Mouse (Mus musculus) liver, embryonic 13.5 days (tissue): ENCODE results near the gene Fgfr1op. TPM values are rescaled to one million over a fixed set of nuclear protein-coding genes. Genes with fewer than 3 reads are reported as not detected.
"Not testable (repeated sequence)": the region's sequence is repeated elsewhere in the genome, so short reads cannot be mapped to it uniquely, and the experiment has no call there.

Experiments
- ATAC-seq: fragments of 200-750 bp; cut with Nextera tagmentation; 2 replicates; pipeline ENCODE4 v1.8.0; 2017; ENCODE audit warnings: low read depth, mild to moderate bottlenecking, moderate number of reproducible peaks, moderate library complexity
- DNase-seq: peaks from one replicate; pipeline ENCODE4 v3.0.0; 2022
- H3K27ac ChIP-seq: fragments of 300-500 bp; sonication (generic); 2 replicates; pipeline ENCODE4 v1.5.1; 2015; ENCODE audit warnings: moderate library complexity, mild to moderate bottlenecking, inconsistent platforms
- H3K27me3 ChIP-seq: fragments of 300-500 bp; sonication (generic); 2 replicates; pipeline ENCODE4 v1.6.1; 2015; ENCODE audit warnings: mild to moderate bottlenecking, inconsistent platforms
- H3K36me3 ChIP-seq: fragments of 300-500 bp; sonication (generic); 2 replicates; pipeline ENCODE4 v1.6.1; 2015; ENCODE audit warnings: mild to moderate bottlenecking, inconsistent platforms
- H3K4me1 ChIP-seq: fragments of 300-500 bp; sonication (generic); replicated peaks from 2 replicates; pipeline ENCODE4 v1.6.1; 2015; ENCODE audit warnings: inconsistent platforms
- H3K4me2 ChIP-seq: fragments of 300-500 bp; sonication (generic); 2 replicates; pipeline ENCODE4 v1.6.1; 2015; ENCODE audit warnings: inconsistent platforms, mild to moderate bottlenecking, moderate library complexity
- H3K4me3 ChIP-seq: fragments of 300-500 bp; sonication (generic); replicated peaks from 2 replicates; pipeline ENCODE4 v1.5.1; 2015; ENCODE audit warnings: mild to moderate bottlenecking, inconsistent platforms
- H3K9ac ChIP-seq: fragments of 300-500 bp; sonication (generic); 2 replicates; pipeline ENCODE4 v1.6.1; 2015; ENCODE audit warnings: mild to moderate bottlenecking, inconsistent platforms
- H3K9me3 ChIP-seq: fragments of 300-500 bp; sonication (generic); replicated peaks from 2 replicates; pipeline ENCODE4 v1.6.1; 2016; ENCODE audit warnings: inconsistent platforms
- WGBS: fragments of 180-500 bp; shearing (Covaris S2); methylation state at CpG from one replicate; pipeline ENCODE4 v1.1.7; 2015; ENCODE audit not compliant: insufficient replicate concordance; 5-methylcytosine and 5-hydroxymethylcytosine counted together
- polyA plus RNA-seq: library from polyadenylated mRNA; unstranded; fragments of >200 nt; fragmentation: Nextera tagmentation; extraction: Ambion mirVana; gene quantifications from 2 replicates; pipeline ENCODE4 v1.2.1, GENCODE M21; 2015

The Fgfr1op gene
- polyA plus RNA-seq, result 13.4 and 17.4 TPM in 2 replicates

DNA sequence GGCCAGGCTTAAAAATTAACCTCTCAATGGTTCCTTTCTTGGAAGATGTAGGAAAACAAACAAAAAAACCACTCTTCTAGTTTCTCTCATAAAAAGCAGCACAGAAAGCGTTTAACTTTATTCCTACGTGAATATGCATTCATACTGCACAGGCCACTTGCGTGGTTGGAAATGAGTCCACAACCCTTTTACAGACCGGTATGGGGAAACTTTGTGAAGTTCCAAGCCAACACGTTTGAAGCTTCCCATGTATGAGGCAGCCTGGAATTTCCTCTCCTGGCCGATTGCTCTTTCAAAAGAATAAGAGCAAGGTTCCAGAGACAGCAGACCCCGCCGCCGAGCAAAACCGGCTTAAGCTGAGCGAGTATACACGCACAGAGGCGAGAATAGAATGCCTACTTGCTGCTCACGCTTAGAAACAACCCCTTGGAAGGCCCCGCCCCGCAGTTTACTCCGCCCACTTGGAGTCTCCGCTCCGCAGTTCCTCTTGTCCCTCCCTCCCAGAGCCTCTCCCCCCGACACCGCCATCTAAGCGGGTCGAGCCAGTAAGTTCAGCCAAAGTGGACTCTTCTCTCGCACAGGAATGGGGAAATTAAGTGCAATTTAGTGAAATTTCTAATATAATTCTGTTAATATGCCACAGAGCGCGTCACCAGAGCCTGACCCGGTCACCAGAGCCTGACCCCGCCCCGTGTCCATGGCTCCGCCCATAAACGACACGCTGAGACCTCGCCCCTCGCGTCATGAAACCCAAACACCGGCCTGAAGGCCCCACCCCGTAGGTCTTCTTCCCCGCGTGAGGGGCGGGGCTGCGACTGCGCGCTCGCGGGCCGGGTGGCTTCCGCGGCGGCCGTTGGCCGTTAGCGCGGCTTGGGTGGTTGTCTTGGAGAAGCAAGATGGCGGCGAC lies at the start of gene Fgfr1op:
TSS of gene Fgfr1op (plus strand) at position 801 of the 907 bp plus-strand sequence.
- WGBS, result 2% methylated on average over 14 of the region's 55 CpGs
- H3K4me1 ChIP-seq, H3K27me3 ChIP-seq, H3K9me3 ChIP-seq, H3K36me3 ChIP-seq: not testable (repeated sequence)
- peak within 1 kb of the TSS; percentile 69 for H3K4me3 ChIP-seq
- peak within 1 kb of the TSS; percentile 57 for H3K4me2 ChIP-seq
- peak; percentile 66 for DNase-seq
- peak; percentile 97 for ATAC-seq
- H3K27ac ChIP-seq, result peak within 1 kb of the TSS; percentile 63
- H3K9ac ChIP-seq, result peak within 1 kb of the TSS; percentile 78

DNA sequence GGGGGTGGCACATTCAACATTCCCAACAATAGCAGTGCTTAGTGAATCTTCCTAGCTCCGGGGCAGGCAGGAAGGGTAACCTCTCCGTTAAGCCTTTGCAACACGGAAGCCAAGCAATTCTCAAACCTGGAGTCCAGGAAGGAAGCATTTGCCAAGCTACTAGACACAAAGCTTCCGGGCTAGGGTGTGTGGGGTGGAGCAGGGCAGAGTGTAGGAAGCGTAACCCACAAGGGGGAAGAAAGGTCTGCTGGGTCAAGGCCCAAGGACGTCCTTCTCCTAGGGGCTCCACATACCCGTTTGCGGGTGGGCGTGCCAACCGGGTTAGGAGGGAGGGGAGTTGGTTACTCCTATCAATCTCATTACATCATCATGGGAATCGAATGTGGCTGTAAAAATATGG lies 48.9 kb upstream of the Fgfr1op start:
- DNase-seq, H3K4me3 ChIP-seq, H3K27me3 ChIP-seq, ATAC-seq, H3K27ac ChIP-seq, H3K9me3 ChIP-seq, H3K4me1 ChIP-seq, H3K36me3 ChIP-seq, H3K4me2 ChIP-seq, H3K9ac ChIP-seq: not testable (repeated sequence)
- 16% methylated on average over 8 of the region's 11 CpGs for WGBS

DNA sequence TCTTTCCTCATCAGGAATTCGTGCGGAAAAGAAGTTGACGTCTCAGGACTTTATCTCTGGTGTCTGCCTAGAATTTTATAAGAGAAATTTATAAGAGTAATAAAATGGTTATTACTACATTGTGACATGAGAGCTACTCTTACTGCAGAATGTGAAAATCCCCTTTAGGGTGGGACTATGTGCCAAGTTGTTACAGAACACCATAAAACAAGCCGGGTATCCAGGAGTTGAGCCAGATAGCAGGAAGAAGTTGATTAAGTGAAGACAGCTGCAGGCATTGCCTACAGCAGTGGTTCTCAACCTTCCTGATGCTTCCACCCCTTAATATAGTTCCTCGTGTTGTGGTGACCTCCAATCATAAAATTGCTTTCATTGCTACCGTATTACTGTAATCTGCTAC lies 48.4 kb upstream of the Fgfr1op start:
- not testable (repeated sequence) for H3K4me3 ChIP-seq, ATAC-seq

DNA sequence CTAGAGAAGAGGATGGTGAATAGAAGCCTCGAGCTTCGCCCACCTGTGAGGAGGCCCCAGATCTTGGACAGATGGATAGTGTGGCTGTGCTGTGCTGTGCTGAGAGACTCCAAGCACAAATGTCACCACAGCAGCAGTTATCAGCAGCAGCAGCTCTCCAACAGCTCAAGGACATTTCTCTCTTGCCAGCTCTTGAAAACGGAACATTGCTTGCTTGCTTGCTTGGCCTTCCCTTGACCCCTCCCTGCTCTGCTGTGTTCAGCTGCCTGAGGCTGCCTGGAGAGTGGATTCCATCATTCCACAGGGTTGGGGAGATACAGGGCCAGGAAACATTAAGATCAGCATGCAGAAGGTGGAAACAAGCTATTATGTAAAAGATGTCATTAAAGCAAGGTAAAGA lies 42.3 kb upstream of the Fgfr1op start:
- H3K4me1 ChIP-seq, H3K9ac ChIP-seq, H3K9me3 ChIP-seq, H3K36me3 ChIP-seq, DNase-seq, H3K27me3 ChIP-seq, H3K4me2 ChIP-seq, H3K27ac ChIP-seq, ATAC-seq, H3K4me3 ChIP-seq: not testable (repeated sequence)
- WGBS, result no CpG with 5 or more reads among the region's 3 CpGs

More for the DNA sequence above, 48.4 kb upstream of the Fgfr1op start:
- H3K27me3 ChIP-seq, H3K4me2 ChIP-seq, H3K4me1 ChIP-seq, H3K9ac ChIP-seq, H3K9me3 ChIP-seq, H3K36me3 ChIP-seq, DNase-seq, H3K27ac ChIP-seq: not testable (repeated sequence)
- no CpG with 5 or more reads among the region's 6 CpGs for WGBS

DNA sequence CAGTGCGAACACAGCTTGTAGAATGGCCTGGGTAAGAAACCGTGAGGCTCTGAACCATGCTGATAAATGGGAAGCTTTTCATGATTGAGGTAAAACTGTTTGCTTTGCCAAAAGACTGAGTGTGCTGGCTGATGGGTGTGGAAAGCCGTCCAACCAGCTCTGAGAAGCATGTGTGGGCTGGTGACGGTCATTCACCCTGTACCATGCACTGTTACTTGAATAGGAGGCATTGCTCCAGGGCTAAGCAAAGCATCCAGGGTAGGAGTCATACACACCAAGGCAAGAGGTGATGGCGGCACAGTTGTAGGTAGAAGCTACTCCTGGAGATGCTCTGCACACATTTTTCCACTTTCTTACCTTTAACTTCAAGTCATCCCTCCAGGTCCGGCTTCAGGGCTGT lies 40.7 kb upstream of the Fgfr1op start:
- ATAC-seq, H3K27ac ChIP-seq: not testable (repeated sequence)
- WGBS, result 84% methylated on average over 2 of the region's 6 CpGs

DNA sequence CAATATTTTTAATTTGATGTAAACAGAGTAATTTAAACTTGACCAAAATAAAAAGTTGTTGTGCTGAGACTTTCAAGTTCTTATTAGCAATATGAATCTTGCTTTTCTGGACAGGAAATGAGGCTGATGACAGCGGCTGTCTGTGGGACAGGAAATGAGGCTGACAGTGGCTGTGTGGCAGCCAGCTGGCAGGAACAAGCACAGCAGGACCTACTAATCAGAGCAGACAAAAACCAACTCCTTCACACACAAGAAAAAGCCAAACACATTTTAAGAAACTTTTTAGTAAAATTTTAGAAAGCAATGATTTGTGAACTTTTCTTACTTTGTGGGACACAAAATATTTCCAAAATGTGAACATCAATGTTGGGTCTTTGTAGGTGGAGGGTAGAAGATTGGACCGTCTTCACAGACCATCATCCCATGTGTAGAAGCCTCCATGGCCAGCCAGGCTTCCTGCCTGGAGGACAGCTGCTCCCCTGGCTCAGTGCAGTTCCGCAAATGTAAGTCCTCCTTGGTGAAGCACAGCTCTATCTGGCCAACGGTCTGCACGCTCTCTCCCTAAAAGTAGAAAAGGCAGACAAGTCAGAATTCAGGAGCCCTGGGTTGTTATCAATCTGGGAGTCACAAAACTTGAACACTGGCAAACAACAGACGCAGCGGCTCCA lies 36.8 kb upstream of the Fgfr1op start:
- H3K4me3 ChIP-seq, H3K9me3 ChIP-seq, H3K4me1 ChIP-seq, H3K27me3 ChIP-seq, H3K4me2 ChIP-seq, H3K27ac ChIP-seq, H3K9ac ChIP-seq, H3K36me3 ChIP-seq, DNase-seq, ATAC-seq: not testable (repeated sequence)
- 80% methylated on average over 1 of the region's 7 CpGs for WGBS

More for the DNA sequence above, 40.7 kb upstream of the Fgfr1op start:
- H3K4me3 ChIP-seq, H3K4me1 ChIP-seq, DNase-seq, H3K9ac ChIP-seq, H3K9me3 ChIP-seq, H3K36me3 ChIP-seq, H3K27me3 ChIP-seq, H3K4me2 ChIP-seq: not testable (repeated sequence)

DNA sequence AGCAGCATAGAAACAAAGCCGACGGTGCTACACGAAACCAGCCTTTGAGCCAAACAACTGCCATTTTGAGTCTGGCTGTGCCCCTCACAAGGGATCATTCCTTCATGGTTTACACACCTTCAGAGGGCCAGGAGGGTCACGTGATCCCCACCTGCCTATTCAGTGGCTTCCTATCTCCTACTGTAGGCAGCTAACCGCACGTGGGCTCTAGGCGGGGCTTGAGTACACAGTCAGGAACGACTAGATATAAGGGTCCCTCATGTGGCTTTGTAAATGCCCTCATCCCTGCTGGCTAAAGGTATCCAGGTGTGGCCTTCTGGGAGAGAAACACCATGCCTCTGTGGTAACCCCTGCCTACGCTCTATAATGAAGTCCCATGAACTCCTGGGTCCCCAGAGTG lies 35.7 kb upstream of the Fgfr1op start:
- H3K36me3 ChIP-seq, H3K4me2 ChIP-seq, ATAC-seq, H3K27ac ChIP-seq, H3K9ac ChIP-seq, DNase-seq, H3K9me3 ChIP-seq, H3K4me3 ChIP-seq, H3K4me1 ChIP-seq, H3K27me3 ChIP-seq: not testable (repeated sequence)
- 79% methylated on average over 9 of the region's 9 CpGs for WGBS

DNA sequence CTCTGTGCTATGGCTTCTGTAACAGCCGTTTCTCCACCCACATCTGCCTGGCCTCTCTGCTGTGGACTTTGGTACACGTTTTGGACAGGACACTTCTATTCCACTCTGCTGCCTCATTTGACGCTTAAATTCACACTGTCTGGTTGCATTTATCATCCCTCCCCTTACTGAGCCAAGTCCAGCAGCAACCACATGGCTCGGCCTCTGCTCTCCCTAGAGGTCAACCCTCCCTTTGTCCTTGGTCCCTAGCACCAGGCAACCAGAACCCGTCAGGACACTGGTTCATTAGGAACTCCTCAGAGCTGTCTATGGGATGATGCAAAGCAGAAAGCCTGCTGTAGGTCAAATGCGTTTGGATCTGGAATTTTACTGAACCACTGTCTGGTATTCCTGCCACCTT lies 34.5 kb upstream of the Fgfr1op start:
- not testable (repeated sequence) for ATAC-seq, H3K27ac ChIP-seq, H3K27me3 ChIP-seq, H3K4me3 ChIP-seq, H3K9ac ChIP-seq, H3K9me3 ChIP-seq, H3K36me3 ChIP-seq, H3K4me2 ChIP-seq, H3K4me1 ChIP-seq, DNase-seq
- WGBS, result no CpG with 5 or more reads among the region's 6 CpGs

DNA sequence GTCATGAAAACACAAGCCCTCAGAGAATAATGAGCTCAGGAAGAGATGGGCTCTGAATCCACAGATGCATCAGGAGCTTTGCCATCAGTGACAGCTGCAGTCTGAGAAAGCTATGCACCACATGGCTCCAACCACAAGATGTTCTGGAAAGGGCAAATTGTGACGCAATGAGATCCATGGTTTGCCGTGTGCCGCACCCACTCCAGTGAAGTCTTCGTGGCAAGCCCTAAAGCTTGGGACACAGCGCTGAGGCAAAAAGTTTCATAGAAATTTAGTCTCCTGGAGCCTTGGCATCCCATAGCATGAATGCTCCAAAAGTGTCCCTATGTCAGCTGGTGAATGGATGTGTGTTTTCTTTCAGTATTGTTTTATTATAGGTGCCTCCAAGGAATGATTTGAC lies 27.2 kb upstream of the Fgfr1op start:
- ATAC-seq, H3K9ac ChIP-seq, DNase-seq, H3K27me3 ChIP-seq, H3K9me3 ChIP-seq, H3K4me1 ChIP-seq, H3K36me3 ChIP-seq, H3K4me3 ChIP-seq, H3K27ac ChIP-seq, H3K4me2 ChIP-seq: not testable (repeated sequence)
- WGBS, result 83% methylated on average over 5 of the region's 5 CpGs

DNA sequence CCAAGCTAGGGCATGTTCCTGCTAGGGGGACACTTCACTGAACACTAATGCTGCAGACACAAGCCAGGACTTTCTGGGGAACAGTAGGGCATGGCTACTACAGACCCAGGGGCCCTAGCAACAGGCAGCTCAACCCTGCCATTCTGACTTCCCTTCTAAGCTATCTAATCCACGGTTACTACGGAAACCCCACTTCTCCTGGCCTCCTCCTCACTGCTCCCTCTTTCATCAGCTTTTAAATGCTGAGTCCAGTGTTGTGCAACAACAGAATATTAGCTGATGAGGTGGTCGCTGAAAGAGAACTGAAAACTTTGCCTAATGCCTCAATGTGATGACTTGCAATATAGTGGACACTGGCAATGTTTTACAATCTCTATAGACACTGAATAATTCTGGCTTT lies 25.1 kb upstream of the Fgfr1op start:
- H3K4me3 ChIP-seq, DNase-seq, H3K9ac ChIP-seq, H3K27ac ChIP-seq, H3K9me3 ChIP-seq, H3K4me2 ChIP-seq, H3K27me3 ChIP-seq, H3K4me1 ChIP-seq, H3K36me3 ChIP-seq, ATAC-seq: not testable (repeated sequence)
- 76% methylated on average over 3 of the region's 3 CpGs for WGBS

DNA sequence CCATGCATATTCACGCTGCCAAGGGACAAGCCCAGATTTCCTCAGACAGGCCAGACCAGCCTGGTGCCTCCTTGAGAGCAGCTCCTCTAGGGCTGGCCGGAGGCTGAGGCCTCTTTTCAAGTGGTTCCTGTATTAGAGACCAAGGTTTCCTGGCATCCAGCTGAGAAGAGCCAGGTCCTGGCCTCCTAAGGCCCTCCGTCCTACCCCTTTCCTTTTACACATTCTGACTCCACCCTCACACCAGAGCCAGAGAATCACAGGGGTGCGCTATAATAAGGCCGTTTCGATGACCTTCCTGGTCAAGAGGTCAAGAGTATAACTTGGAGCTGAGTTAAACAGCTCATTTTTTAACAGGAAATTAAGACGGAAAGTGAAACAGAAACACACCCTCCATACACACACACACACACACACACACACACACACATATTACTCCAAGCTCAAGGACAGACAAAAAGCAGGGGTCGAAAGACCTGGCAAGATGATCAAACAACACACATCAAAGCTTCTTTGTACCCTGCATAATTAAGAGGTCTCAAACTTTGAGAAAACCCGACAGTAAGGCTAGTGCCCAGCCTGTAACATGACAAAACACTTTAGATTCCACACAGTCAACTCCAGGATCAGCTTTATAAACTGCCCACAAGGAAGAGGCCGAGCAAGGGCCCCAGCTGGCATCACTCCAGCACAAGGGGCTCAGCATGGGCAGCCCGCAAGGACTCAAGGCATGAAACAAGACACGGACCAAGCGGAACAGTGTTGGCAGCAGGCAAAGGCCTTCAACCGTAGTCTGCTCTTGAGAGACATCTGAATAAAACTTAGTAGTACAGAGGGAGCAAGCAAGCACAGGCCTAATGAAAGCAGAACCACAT lies 21.3 kb upstream of the Fgfr1op start:
- not testable (repeated sequence) for DNase-seq, H3K27me3 ChIP-seq, H3K9me3 ChIP-seq, H3K9ac ChIP-seq, H3K4me3 ChIP-seq, H3K36me3 ChIP-seq, H3K4me1 ChIP-seq, H3K4me2 ChIP-seq, ATAC-seq, H3K27ac ChIP-seq
- WGBS, result 67% methylated on average over 13 of the region's 14 CpGs
